Mouse (Mus musculus) CH12.LX (cell line): ENCODE results near the gene Arnt. TPM values are rescaled to one million over a fixed set of nuclear protein-coding genes. Genes with fewer than 3 reads are reported as not detected.
"Not testable (repeated sequence)": the region's sequence is repeated elsewhere in the genome, so short reads cannot be mapped to it uniquely, and the experiment has no call there.

Source experiments
- DNase-seq: peaks from one replicate; pipeline ENCODE4 v3.0.0-alpha.2; 2013; ENCODE audit errors: extremely low read depth
- H3K27ac ChIP-seq: 2 replicates; pipeline ENCODE4 v1.5.1; 2012; ENCODE audit warnings: low read depth, mild to moderate bottlenecking, control low read depth, moderate library complexity; ENCODE audit not compliant: insufficient read depth
- H3K27me3 ChIP-seq: replicated peaks from 2 replicates; pipeline ENCODE3; 2012; ENCODE audit warnings: inconsistent platforms
- H3K36me3 ChIP-seq, 2 experiments: replicated peaks in 1 of 2; 2 replicates each; pipeline versions ENCODE3 to v1.6.1; 2012; ENCODE audit warnings: inconsistent platforms in 1 of 2, low read length in 1 of 2, mild to moderate bottlenecking in 1 of 2, mixed read lengths in 1 of 2, moderate library complexity in 1 of 2; ENCODE audit not compliant: control insufficient read depth in 1 of 2, insufficient read depth in 1 of 2
- H3K4me1 ChIP-seq, 2 experiments: 2 replicates each; pipeline ENCODE4 v1.6.1; 2012; ENCODE audit warnings: inconsistent platforms in 1 of 2, moderate library complexity in 1 of 2; ENCODE audit not compliant: insufficient read depth in 2 of 2, control insufficient read depth in 1 of 2
- H3K4me2 ChIP-seq: 2 replicates; pipeline ENCODE4 v1.6.1; 2012; ENCODE audit warnings: low read depth, mild to moderate bottlenecking, control low read depth; ENCODE audit not compliant: poor library complexity, insufficient read depth, severe bottlenecking
- H3K4me3 ChIP-seq, 3 experiments: fragments of 150-350 bp in 1 of 3; sonication (generic) in 1 of 3; replicated peaks in 1 of 3; 2 replicates each; pipeline versions ENCODE3 to v1.5.1; 2011 to 2012; ENCODE audit warnings: low read depth in 2 of 3, low read length in 2 of 3, mild to moderate bottlenecking in 2 of 3, moderate library complexity in 2 of 3, control low read depth in 1 of 3, improper control_type of control experiment in 1 of 3, inconsistent platforms in 1 of 3, mixed read lengths in 1 of 3; ENCODE audit not compliant: poor library complexity in 1 of 3
- H3K79me2 ChIP-seq: replicated peaks from 2 replicates; pipeline ENCODE4 v1.6.1; 2012; ENCODE audit warnings: mild to moderate bottlenecking, moderate library complexity; ENCODE audit not compliant: control insufficient read depth, poor library complexity, insufficient read depth, severe bottlenecking; ENCODE audit errors: extremely low read depth
- H3K9ac ChIP-seq: 2 replicates; pipeline ENCODE4 v1.6.1; 2012; ENCODE audit warnings: low read depth, mild to moderate bottlenecking, control low read depth, moderate library complexity; ENCODE audit not compliant: insufficient read depth
- H3K9me3 ChIP-seq: replicated peaks from 2 replicates; pipeline ENCODE3; 2012; ENCODE audit warnings: low read length, inconsistent platforms, mixed read lengths
- BHLHE40 ChIP-seq: IDR thresholded peaks from 2 replicates; pipeline ENCODE4 v1.6.1; 2011; ENCODE audit warnings: mild to moderate bottlenecking, low read depth, low read length, improper control_type of control experiment
- CTCF ChIP-seq, 2 experiments: IDR thresholded peaks in 1 of 2; conservative IDR thresholded peaks in 1 of 2; 2 replicates each; pipeline ENCODE4 v1.5.1; 2011 to 2012; ENCODE audit warnings: low read depth in 2 of 2, low read length in 2 of 2, improper control_type of control experiment in 1 of 2, inconsistent platforms in 1 of 2, mild to moderate bottlenecking in 1 of 2, moderate library complexity in 1 of 2
- ETS1 ChIP-seq: conservative IDR thresholded peaks from 2 replicates; pipeline ENCODE4 v1.6.1; 2012; ENCODE audit warnings: low read depth, mild to moderate bottlenecking, inconsistent platforms, low read length, improper control_type of control experiment, moderate library complexity
- GABPA ChIP-seq: IDR thresholded peaks from 2 replicates; pipeline ENCODE4 v1.6.1; 2012; ENCODE audit warnings: low read depth, low read length, improper control_type of control experiment, inconsistent platforms; ENCODE audit not compliant: insufficient replicate concordance
- JUN ChIP-seq: IDR thresholded peaks from 2 replicates; pipeline ENCODE4 v1.6.1; 2011; ENCODE audit warnings: low read depth, mild to moderate bottlenecking, low read length, improper control_type of control experiment, moderate library complexity; ENCODE audit not compliant: insufficient read depth
- KAT2A ChIP-seq: IDR thresholded peaks from 2 replicates; pipeline ENCODE4 v1.6.1; 2012; ENCODE audit warnings: low read length, improper control_type of control experiment, inconsistent platforms; ENCODE audit not compliant: insufficient replicate concordance
- MAFK ChIP-seq: IDR thresholded peaks from 2 replicates; pipeline ENCODE4 v1.6.1; 2011; ENCODE audit warnings: low read length, improper control_type of control experiment; ENCODE audit not compliant: insufficient replicate concordance
- MXI1 ChIP-seq: IDR thresholded peaks from 2 replicates; pipeline ENCODE4 v1.6.1; 2011; ENCODE audit warnings: mild to moderate bottlenecking, low read depth, low read length, improper control_type of control experiment
- MYC ChIP-seq: IDR thresholded peaks from 2 replicates; pipeline ENCODE4 v1.6.1; 2011; ENCODE audit warnings: low read depth, mild to moderate bottlenecking, improper control_type of control experiment, low read length
- NELFE ChIP-seq: IDR thresholded peaks from 2 replicates; pipeline ENCODE4 v1.6.1; 2011; ENCODE audit warnings: low read depth, low read length, improper control_type of control experiment
- POLR2A ChIP-seq: IDR thresholded peaks from 2 replicates; pipeline ENCODE4 v1.6.1; 2011; ENCODE audit warnings: low read depth, mild to moderate bottlenecking, improper control_type of control experiment, low read length
- POLR2AphosphoS2 ChIP-seq: IDR thresholded peaks from 2 replicates; pipeline ENCODE4 v1.6.1; 2011; ENCODE audit warnings: low read depth, low read length, improper control_type of control experiment
- RAD21 ChIP-seq: IDR thresholded peaks from 2 replicates; pipeline ENCODE4 v1.6.1; 2011; ENCODE audit warnings: low read depth, mild to moderate bottlenecking, low read length, improper control_type of control experiment, moderate library complexity
- RCOR1 ChIP-seq: conservative IDR thresholded peaks from 2 replicates; pipeline ENCODE4 v1.6.1; 2012; ENCODE audit warnings: low read depth, mild to moderate bottlenecking, inconsistent platforms, low read length, improper control_type of control experiment
- SIN3A ChIP-seq: IDR thresholded peaks from 2 replicates; pipeline ENCODE4 v1.6.1; 2012; ENCODE audit warnings: low read length, improper control_type of control experiment, inconsistent platforms
- SMC3 ChIP-seq: IDR thresholded peaks from 2 replicates; pipeline ENCODE4 v1.6.1; 2011; ENCODE audit warnings: low read depth, low read length, improper control_type of control experiment
- TBP ChIP-seq: conservative IDR thresholded peaks from 2 replicates; pipeline ENCODE4 v1.6.1; 2011; ENCODE audit warnings: low read depth, low read length, improper control_type of control experiment
- TCF12 ChIP-seq: IDR thresholded peaks from 2 replicates; pipeline ENCODE4 v1.6.1; 2014; ENCODE audit warnings: low read depth, mild to moderate bottlenecking, inconsistent platforms, low read length, improper control_type of control experiment
- UBTF ChIP-seq: IDR thresholded peaks from 2 replicates; pipeline ENCODE4 v1.6.1; 2012; ENCODE audit warnings: low read depth, mild to moderate bottlenecking, inconsistent platforms, low read length, improper control_type of control experiment, moderate library complexity
- USF1 ChIP-seq: IDR thresholded peaks from 2 replicates; pipeline ENCODE4 v1.6.1; 2014; ENCODE audit warnings: low read depth, mild to moderate bottlenecking, inconsistent platforms, low read length, improper control_type of control experiment
- USF2 ChIP-seq: conservative IDR thresholded peaks from 2 replicates; pipeline ENCODE4 v1.6.1; 2011; ENCODE audit warnings: low read depth, low read length, improper control_type of control experiment
- ZC3H11A ChIP-seq: IDR thresholded peaks from 2 replicates; pipeline ENCODE4 v1.6.1; 2012; ENCODE audit warnings: low read depth, mild to moderate bottlenecking, inconsistent platforms, low read length, improper control_type of control experiment
- ZKSCAN1 ChIP-seq: IDR thresholded peaks from 2 replicates; pipeline ENCODE4 v1.6.1; 2012; ENCODE audit warnings: low read depth, inconsistent platforms, low read length, improper control_type of control experiment, borderline replicate concordance
- ZMIZ1 ChIP-seq: IDR thresholded peaks from 2 replicates; pipeline ENCODE4 v1.6.1; 2012; ENCODE audit warnings: low read depth, mild to moderate bottlenecking, inconsistent platforms, low read length, improper control_type of control experiment
- dilution Hi-C: fragments of 300-500 bp; cut with MboI; formaldehyde crosslinking; loops from 2 replicates; pipeline ENCODE4 v1.14.3; 2020; ENCODE audit warnings: low sequenced_read_pairs; ENCODE audit not compliant: extremely low pct_unique_long_range_greater_than_20kb, extremely low pct_ligation_motif_present
- in situ Hi-C: fragments of 300-500 bp; cut with MboI; formaldehyde crosslinking; loops from 3 replicates; pipeline ENCODE4 v1.14.3; 2019; ENCODE audit warnings: low sequenced_read_pairs, low pct_ligation_motif_present, low pct_unique_long_range_greater_than_20kb, mixed read lengths
- polyA plus RNA-seq: library from polyadenylated mRNA; unstranded; fragments of >175 nt; gene quantifications from 2 replicates; pipeline ENCODE4 v1.2.1, GENCODE M21; 2012; ENCODE audit warnings: low read depth; ENCODE audit not compliant: insufficient read length
- total RNA-seq, 2 experiments: library from RNA; depleted of rRNA; stranded (reverse); fragments of 300-350 nt in 1 of 2; fragments of >200 nt in 1 of 2; gene quantifications; 2 replicates each; pipeline ENCODE4 v1.2.3; 2012 to 2014

Arnt gene
- total and polyA plus RNA-seq, 3 experiments: 12.4 to 27.7 (median 13.2) TPM

GRCm38 (mm10) chr3:95435561-95435960 lies 1.4 kb downstream of the Arnt start:
- H3K9me3 ChIP-seq: no peaks in the 10 kb centered on the region
- peaks cover 0 to 15% of the 10 kb centered on the region in 2 experiments; a peak in 1 of 4 replicates for H3K4me1 ChIP-seq
- peaks cover 26% of the 10 kb centered on the region for H3K79me2 ChIP-seq
- peaks cover 5 to 26% of the 10 kb centered on the region in 2 experiments for H3K36me3 ChIP-seq
- H3K27ac ChIP-seq: no peak overlapping the region
- H3K9ac ChIP-seq: no peak overlapping the region
- H3K4me2 ChIP-seq: no peak overlapping the region
- TF ChIP-seq RCOR1 (no peak), POLR2A (no peak), MYC (no peak), ETS1 (no peak), UBTF (no peak), TCF12 (no peak), ZKSCAN1 (no peak), USF2 (no peak), MXI1 (no peak), BHLHE40 (no peak), SIN3A (no peak), GABPA (no peak)
- H3K27me3 ChIP-seq: no peaks in the 10 kb centered on the region
- dilution Hi-C loops: no loop called here
- in situ Hi-C loops: no loop called here
- H3K4me3 ChIP-seq: peak overlapping the region in 2 of 3 experiments; percentile 79 to 98
- DNase-seq: no peak

DNA sequence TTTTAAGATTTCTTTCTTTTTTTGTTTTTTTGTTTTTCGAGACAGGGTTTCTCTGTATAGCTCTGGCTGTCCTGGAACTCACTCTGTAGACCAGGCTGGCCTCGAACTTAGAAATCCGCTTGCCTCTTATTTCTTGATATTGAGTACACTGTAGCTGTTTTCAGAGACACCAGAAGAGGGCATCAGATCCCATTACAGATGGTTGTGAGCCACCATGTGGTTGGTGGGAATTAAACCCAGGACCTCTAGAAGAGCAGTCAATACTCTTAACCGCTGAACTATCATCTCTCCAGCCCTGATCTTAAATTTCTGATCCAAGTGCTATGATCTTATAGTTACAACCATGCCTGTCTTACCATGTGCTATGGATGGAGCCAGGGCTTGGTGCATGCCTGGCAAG lies 4.4 kb downstream of the Arnt start:
- dilution Hi-C loops, in situ Hi-C loops: not testable (repeated sequence)
- H3K79me2 ChIP-seq: peaks cover 39% of the 10 kb centered on the region

DNA sequence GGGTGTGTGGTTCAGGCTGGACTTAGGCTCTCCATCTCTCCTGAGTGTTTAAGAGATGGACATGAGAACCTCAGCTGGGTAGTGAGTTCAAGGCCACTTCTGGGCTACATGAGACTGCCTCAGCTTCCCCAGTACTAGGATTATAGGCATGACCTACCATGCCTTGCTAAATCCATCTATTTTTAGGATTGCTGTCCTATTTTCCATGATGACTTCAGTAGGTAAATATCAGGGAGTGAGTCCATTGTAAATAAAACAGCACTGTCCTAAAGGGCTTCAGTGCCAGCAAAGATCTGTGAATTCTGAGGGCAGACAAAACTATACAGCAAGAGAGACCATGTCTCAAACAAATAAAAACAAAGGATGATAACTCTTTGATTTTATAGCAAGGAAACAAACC lies 5.5 kb downstream of the Arnt start:
- no peak overlapping the region for H3K4me2 ChIP-seq
- no peaks in the 10 kb centered on the region for H3K9me3 ChIP-seq
- H3K4me1 ChIP-seq: peaks cover 2 to 23% of the 10 kb centered on the region in 2 experiments
- H3K27ac ChIP-seq: no peak overlapping the region
- no peak overlapping the region for H3K4me3 ChIP-seq
- in situ Hi-C loops: no loop called here
- no peak overlapping the region for H3K9ac ChIP-seq
- H3K36me3 ChIP-seq: peaks cover 5 to 38% of the 10 kb centered on the region in 2 experiments
- DNase-seq: no peak
- dilution Hi-C loops: no loop called here
- no peaks in the 10 kb centered on the region for H3K27me3 ChIP-seq
- peaks cover 39% of the 10 kb centered on the region for H3K79me2 ChIP-seq
- no peak for TF ChIP-seq BHLHE40
- no peak for TF ChIP-seq ZC3H11A
- TF ChIP-seq UBTF: no peak
- TF ChIP-seq RCOR1: no peak
- no peak for TF ChIP-seq NELFE
- no peak for TF ChIP-seq SMC3
- no peak for TF ChIP-seq POLR2AphosphoS2
- TF ChIP-seq TCF12: no peak
- no peak for TF ChIP-seq JUN
- no peak for TF ChIP-seq TBP
- TF ChIP-seq KAT2A: no peak
- no peak for TF ChIP-seq USF2
- no peak for TF ChIP-seq ETS1
- no peak for TF ChIP-seq USF1
- TF ChIP-seq RAD21: no peak
- TF ChIP-seq ZMIZ1: no peak
- no peak for TF ChIP-seq MAFK

More for the DNA sequence above, 4.4 kb downstream of the Arnt start:
- not testable (repeated sequence) for DNase-seq, H3K27me3 ChIP-seq, H3K9me3 ChIP-seq, H3K4me3 ChIP-seq, H3K9ac ChIP-seq, H3K4me2 ChIP-seq, H3K27ac ChIP-seq
- TF ChIP-seq CTCF (conservative IDR thresholded peaks at IDR 0.05 in 1 of 2, IDR thresholded peaks at IDR 0.05 in 1 of 2; ENCODE audit: low read depth in 2 of 2, low read length in 2 of 2): peak in 1 of 2 experiments; percentile 47; a peak in 2 of 4 replicates
- Histone ChIP-seq H3K4me1 (peaks cover 2 to 23% of the 10 kb centered on the region in 2 experiments), H3K36me3 (peaks cover 5 to 29% of the 10 kb centered on the region in 2 experiments)
